Mouse (Mus musculus): ENCODE measurements around the gene Pdlim4.
A peak's percentile ranks its signal among the peaks of the same experiment; 100 is the strongest.

DNA sequence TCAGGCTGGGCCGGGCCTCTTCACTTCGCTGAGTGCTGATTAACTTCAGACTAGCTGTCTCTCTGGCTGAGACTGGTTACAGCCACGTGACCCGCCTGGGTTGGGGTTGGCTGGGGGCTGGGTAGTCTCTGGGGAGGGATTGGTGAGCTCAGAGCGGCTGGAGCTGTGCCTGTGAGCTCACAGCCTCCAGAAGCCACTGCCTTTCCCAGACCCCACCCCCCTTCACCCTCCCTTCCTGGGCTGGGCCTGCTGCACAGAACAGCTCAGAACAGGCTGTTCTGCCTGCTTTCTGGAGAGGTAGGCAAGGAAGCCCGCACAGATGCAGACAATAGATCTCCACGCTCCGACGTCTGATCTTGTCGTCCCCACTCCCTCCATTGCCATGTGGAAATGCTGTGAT is 44.1 kb upstream of the Pdlim4 start:
- no peak for TF ChIP-seq CTCF (IDR thresholded peaks at IDR 0.05; ENCODE audit: insufficient read depth, low read length)
- TF ChIP-seq POLR2A (IDR thresholded peaks at IDR 0.05; ENCODE audit: borderline replicate concordance, extremely low read depth, low read depth, low read length), result peak; percentile 77; the same call in 1 of the 2 replicates
